Mouse (Mus musculus): ENCODE data around the gene Hoxb2.

Gene Hoxb2

GRCm38 (mm10) chr11:96350341-96350624, at the start of gene Hoxb2:
Gene Hoxb2 (plus strand): TSS chr11:96350525.
- DNase-seq (ENCODE audit: low read depth, low spot score), result no peak

- DNase-seq (ENCODE audit: low read depth, low spot score), result no peak
These were observed 49.3 kb upstream of the Hoxb2 start for GRCm38 (mm10) chr11:96301064-96301431.

- DNase-seq (ENCODE audit: low read depth, low spot score), result no peak
These were observed 48.5 kb upstream of the Hoxb2 start for GRCm38 (mm10) chr11:96301837-96302236.

GRCm38 (mm10) chr11:96302381-96303150, 47.8 kb upstream of the Hoxb2 start:
- no peak for DNase-seq (ENCODE audit: low read depth, low spot score)

GRCm38 (mm10) chr11:96303151-96304099, 46.9 kb upstream of the Hoxb2 start, which contains the start of gene Hoxb5:
Gene Hoxb5 (plus strand): TSS chr11:96303336.
- DNase-seq (ENCODE audit: low read depth, low spot score), result no peak

GRCm38 (mm10) chr11:96304381-96305195, 45.7 kb upstream of the Hoxb2 start:
- DNase-seq (ENCODE audit: low read depth, low spot score), result no peak

GRCm38 (mm10) chr11:96305505-96306182, 44.7 kb upstream of the Hoxb2 start:
- DNase-seq (ENCODE audit: low read depth, low spot score), result no peak

- DNase-seq (ENCODE audit: low read depth, low spot score), result no peak
These were observed 44.0 kb upstream of the Hoxb2 start for GRCm38 (mm10) chr11:96306183-96306907.

GRCm38 (mm10) chr11:96306908-96307269, 43.4 kb upstream of the Hoxb2 start:
- no peak for DNase-seq (ENCODE audit: low read depth, low spot score)

GRCm38 (mm10) chr11:96308763-96309162, 41.6 kb upstream of the Hoxb2 start:
- DNase-seq (ENCODE audit: low read depth, low spot score), result no peak

GRCm38 (mm10) chr11:96309288-96309687, 41.0 kb upstream of the Hoxb2 start:
- DNase-seq (ENCODE audit: low read depth, low spot score), result no peak

GRCm38 (mm10) chr11:96310183-96310938, 40.0 kb upstream of the Hoxb2 start:
- DNase-seq (ENCODE audit: low read depth, low spot score), result no peak

- DNase-seq (ENCODE audit: low read depth, low spot score), result no peak
These were observed 39.2 kb upstream of the Hoxb2 start for GRCm38 (mm10) chr11:96311097-96311496.

- DNase-seq (ENCODE audit: low read depth, low spot score), result peak; percentile 36
These were observed 38.6 kb upstream of the Hoxb2 start for GRCm38 (mm10) chr11:96311520-96312417.

GRCm38 (mm10) chr11:96313134-96313533, 37.2 kb upstream of the Hoxb2 start:
- no peak for DNase-seq (ENCODE audit: low read depth, low spot score)

GRCm38 (mm10) chr11:96313806-96314428, 36.4 kb upstream of the Hoxb2 start:
- no peak for DNase-seq (ENCODE audit: low read depth, low spot score)

- DNase-seq (ENCODE audit: low read depth, low spot score), result no peak
These were observed 35.5 kb upstream of the Hoxb2 start for GRCm38 (mm10) chr11:96314671-96315343.

GRCm38 (mm10) chr11:96315344-96315681, 35.0 kb upstream of the Hoxb2 start:
- DNase-seq (ENCODE audit: low read depth, low spot score), result no peak

Measured in retina, postnatal 7 days (tissue).